Mouse (Mus musculus) lung, embryonic 14.5 days (tissue): ENCODE results near the gene Hoxb6. TPM values are rescaled to one million over a fixed set of nuclear protein-coding genes. Genes with fewer than 3 reads are reported as not detected.

Experiments
- ATAC-seq: fragments of 200-750 bp; cut with Nextera tagmentation; 2 replicates; pipeline ENCODE4 v1.8.0; 2017; ENCODE audit warnings: mild to moderate bottlenecking, moderate TSS enrichment, moderate library complexity; ENCODE audit not compliant: insufficient read depth
- DNase-seq: peaks from one replicate; pipeline ENCODE4 v3.0.0-alpha.2; 2015
- H3K27ac ChIP-seq: fragments of 300-500 bp; sonication (generic); 2 replicates; pipeline ENCODE4 v1.5.1; 2014; ENCODE audit warnings: low read depth, mild to moderate bottlenecking, moderate library complexity
- H3K27me3 ChIP-seq: fragments of 300-500 bp; sonication (generic); 2 replicates; pipeline ENCODE4 v1.6.1; 2014; ENCODE audit warnings: low read length, control low read depth; ENCODE audit not compliant: insufficient read depth
- H3K36me3 ChIP-seq: fragments of 300-500 bp; sonication (generic); 2 replicates; pipeline ENCODE4 v1.6.1; 2014; ENCODE audit warnings: control low read depth; ENCODE audit not compliant: insufficient read depth
- H3K4me1 ChIP-seq: fragments of 300-500 bp; sonication (generic); 2 replicates; pipeline ENCODE4 v1.6.1; 2014; ENCODE audit warnings: antibody characterized with exemption, control low read depth; ENCODE audit not compliant: insufficient read depth
- H3K4me2 ChIP-seq: fragments of 300-500 bp; sonication (generic); 2 replicates; pipeline ENCODE4 v1.6.1; 2014; ENCODE audit warnings: mild to moderate bottlenecking
- H3K4me3 ChIP-seq: fragments of 300-500 bp; sonication (generic); 2 replicates; pipeline ENCODE4 v1.5.1; 2014; ENCODE audit warnings: low read depth, low read length
- H3K9ac ChIP-seq: fragments of 300-500 bp; sonication (generic); 2 replicates; pipeline ENCODE4 v1.6.1; 2014
- H3K9me3 ChIP-seq: fragments of 300-500 bp; sonication (generic); 2 replicates; pipeline ENCODE4 v1.6.1; 2016; ENCODE audit warnings: low read depth, low read length, control low read depth
- CTCF ChIP-seq: IDR thresholded peaks from 2 replicates; pipeline ENCODE4 v1.5.1; 2016; ENCODE audit warnings: antibody characterized with exemption, low read depth
- WGBS: fragments of 180-500 bp; shearing (Covaris S2); extraction: QIAGEN DNeasy Blood & Tissue Kit; methylation state at CpG from one replicate; pipeline ENCODE4 v1.1.7; 2014; 5-methylcytosine and 5-hydroxymethylcytosine counted together
- polyA plus RNA-seq: library from polyadenylated mRNA; unstranded; fragments of >200 nt; fragmentation: Nextera tagmentation; extraction: Ambion mirVana; gene quantifications from 2 replicates; pipeline ENCODE4 v1.2.1, GENCODE M21; 2014

Hoxb6 gene
- 19.7 and 24.4 TPM in 2 replicates for polyA plus RNA-seq

- Histone ChIP-seq H3K4me3 (peak within 1 kb of the TSS; percentile 23), H3K27ac (no peak within 1 kb of the TSS), H3K27me3 (peaks cover 94% of the 10 kb centered on the region), H3K4me2 (peak within 1 kb of the TSS; percentile 61; the same call in 1 of the 2 replicates), H3K9me3 (no peaks in the 10 kb centered on the region), H3K36me3 (no peaks in the 10 kb centered on the region), H3K4me1 (0 out of 2 replicates have a peak, but pooled peaks cover 7% of the 10 kb centered on the region), H3K9ac (no peak within 1 kb of the TSS)
- WGBS = 9% methylated on average over 22 of the region's 22 CpGs
- TF ChIP-seq CTCF = no peak
- no peak for DNase-seq
- no peak for ATAC-seq
These were observed at the start of gene Hoxb6 for GRCm38 (mm10) chr11:96291681-96292564. Gene Hoxb6 (plus strand): TSS chr11:96292476.

GRCm38 (mm10) chr11:96250901-96251300, 41.4 kb upstream of the Hoxb6 start:
- 0% methylated on average over 14 of the region's 14 CpGs for WGBS
- H3K27me3 ChIP-seq = peaks cover 67% of the 10 kb centered on the region
- peak overlapping the region; percentile 10; the same call in 1 of the 2 replicates for H3K4me2 ChIP-seq
- TF ChIP-seq CTCF = no peak
- no peak overlapping the region for H3K9ac ChIP-seq
- H3K36me3 ChIP-seq = no peaks in the 10 kb centered on the region
- no peaks in the 10 kb centered on the region for H3K4me1 ChIP-seq
- H3K27ac ChIP-seq = no peak overlapping the region
- ATAC-seq (no peak), DNase-seq (no peak)
- H3K9me3 ChIP-seq = no peaks in the 10 kb centered on the region
- H3K4me3 ChIP-seq = no peak overlapping the region

DNA sequence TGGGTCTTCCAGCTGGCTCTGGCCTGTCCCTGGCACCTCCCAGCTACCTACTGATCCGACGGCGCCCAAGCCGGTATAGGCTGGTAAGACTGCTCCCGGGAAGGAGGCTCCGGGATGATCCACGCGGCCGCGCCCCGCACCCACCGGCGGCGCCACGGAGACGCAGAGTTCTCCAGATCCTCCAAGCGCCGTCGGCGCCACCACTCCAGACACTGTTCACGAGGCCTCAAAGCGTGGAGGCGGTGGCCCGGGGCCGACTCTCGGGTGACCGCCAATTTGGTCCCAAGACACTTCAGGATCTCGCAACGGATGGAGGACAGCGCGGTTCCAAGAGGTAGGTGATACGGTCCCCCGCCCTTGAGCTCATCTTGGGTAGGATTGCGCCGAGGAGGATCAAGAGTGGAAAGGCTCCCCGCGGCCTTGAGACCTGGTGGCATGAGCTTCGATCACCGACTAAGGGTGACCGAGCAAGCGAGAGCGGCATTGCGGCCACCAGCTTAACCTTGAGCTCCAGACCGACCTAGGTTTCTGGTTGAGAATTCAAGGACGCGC, 40.7 kb upstream of the Hoxb6 start:
- H3K27me3 ChIP-seq = peaks cover 73% of the 10 kb centered on the region
- WGBS = 1% methylated on average over 46 of the region's 46 CpGs
- no peak overlapping the region for H3K27ac ChIP-seq
- H3K4me1 ChIP-seq = no peaks in the 10 kb centered on the region
- TF ChIP-seq CTCF = no peak
- no peak for ATAC-seq
- H3K9me3 ChIP-seq = no peaks in the 10 kb centered on the region
- H3K4me3 ChIP-seq = peak overlapping the region; percentile 16
- peak overlapping the region; percentile 20; the same call in 1 of the 2 replicates for H3K4me2 ChIP-seq
- no peak for DNase-seq
- no peak overlapping the region for H3K9ac ChIP-seq
- no peaks in the 10 kb centered on the region for H3K36me3 ChIP-seq

DNA sequence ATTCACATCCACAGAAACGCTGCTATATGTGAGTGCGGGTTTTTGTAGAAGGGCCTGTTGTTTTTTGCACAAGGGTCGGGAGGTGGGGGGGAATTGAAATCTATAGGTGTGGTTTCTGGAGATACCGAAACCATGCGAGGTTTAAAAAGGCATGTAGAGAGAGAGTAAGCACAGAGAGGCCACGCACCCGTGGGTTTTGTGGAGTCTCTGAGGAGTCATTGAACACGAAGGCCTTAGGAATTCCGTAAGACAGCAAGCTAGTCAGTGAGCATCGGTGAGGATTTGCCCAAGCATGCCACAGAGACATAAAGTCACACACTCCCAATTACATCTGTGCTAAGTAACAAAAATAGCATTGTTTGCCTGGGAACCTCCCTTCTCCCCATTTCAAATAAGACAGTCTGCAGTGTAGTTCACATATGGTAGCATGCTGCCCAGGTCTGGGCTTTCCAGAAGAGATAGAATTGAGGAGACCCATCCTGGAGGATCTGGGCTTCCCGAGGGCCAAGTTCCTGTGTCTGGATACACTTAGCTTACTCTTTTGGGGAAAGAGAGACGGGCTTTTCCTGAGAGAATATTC, 39.6 kb upstream of the Hoxb6 start:
- H3K9me3 ChIP-seq = no peaks in the 10 kb centered on the region
- H3K9ac ChIP-seq = no peak overlapping the region
- no peaks in the 10 kb centered on the region for H3K4me1 ChIP-seq
- TF ChIP-seq CTCF = no peak
- ATAC-seq (no peak), DNase-seq (no peak)
- 3% methylated on average over 12 of the region's 12 CpGs for WGBS
- no peaks in the 10 kb centered on the region for H3K36me3 ChIP-seq
- peaks cover 83% of the 10 kb centered on the region for H3K27me3 ChIP-seq
- peak overlapping the region; percentile 16; the same call in 1 of the 2 replicates for H3K4me3 ChIP-seq
- H3K4me2 ChIP-seq = no peak overlapping the region
- H3K27ac ChIP-seq = no peak overlapping the region

GRCm38 (mm10) chr11:96254221-96254620, 38.1 kb upstream of the Hoxb6 start:
- H3K27ac ChIP-seq = no peak overlapping the region
- TF ChIP-seq CTCF = no peak
- H3K9me3 ChIP-seq = no peaks in the 10 kb centered on the region
- no peaks in the 10 kb centered on the region for H3K4me1 ChIP-seq
- no peak overlapping the region for H3K4me3 ChIP-seq
- peaks cover 99% of the 10 kb centered on the region for H3K27me3 ChIP-seq
- no peaks in the 10 kb centered on the region for H3K36me3 ChIP-seq
- 2% methylated on average over 11 of the region's 11 CpGs for WGBS
- H3K4me2 ChIP-seq = peak overlapping the region; percentile 1; the same call in 1 of the 2 replicates
- DNase-seq (no peak), ATAC-seq (no peak)
- H3K9ac ChIP-seq = no peak overlapping the region

GRCm38 (mm10) chr11:96255111-96255995, 36.9 kb upstream of the Hoxb6 start:
- ATAC-seq (no peak), DNase-seq (no peak)
- Histone ChIP-seq H3K4me2 (peak overlapping the region; percentile 1; the same call in 1 of the 2 replicates), H3K27ac (no peak overlapping the region), H3K9ac (no peak overlapping the region), H3K27me3 (peaks cover 99% of the 10 kb centered on the region), H3K36me3 (no peaks in the 10 kb centered on the region), H3K9me3 (no peaks in the 10 kb centered on the region), H3K4me1 (no peaks in the 10 kb centered on the region), H3K4me3 (no peak overlapping the region)
- TF ChIP-seq CTCF = no peak
- under 1% methylated on average over 39 of the region's 39 CpGs for WGBS
